Mouse (Mus musculus) testis, adult 2 months (tissue): ENCODE data around the gene Maml3.

ENCODE experiments used
- CTCF ChIP-seq: fragments of 200-500 bp; IDR thresholded peaks from 2 replicates; pipeline ENCODE4 v1.5.1; 2012; ENCODE audit warnings: low read depth, mild to moderate bottlenecking, inconsistent platforms, low read length, moderate library complexity; ENCODE audit not compliant: control insufficient read depth, insufficient read depth, insufficient replicate concordance
- POLR2A ChIP-seq: fragments of 200-500 bp; IDR thresholded peaks from 2 replicates; pipeline ENCODE4 v1.6.1; 2012; ENCODE audit warnings: low read depth, mild to moderate bottlenecking, inconsistent platforms, low read length, moderate library complexity; ENCODE audit not compliant: control insufficient read depth

GRCm38 (mm10) chr3:52119216-52119615, 14.3 kb upstream of the Maml3 start:
- no peak for TF ChIP-seq CTCF
- TF ChIP-seq POLR2A, result no peak
